Mouse (Mus musculus) cerebellum, adult 2 months (tissue): ENCODE measurements around the gene Iqgap2. TPM values are rescaled to one million over a fixed set of nuclear protein-coding genes. Genes with fewer than 3 reads are reported as not detected.

Experiments used
- DNase-seq, 2 experiments: peaks; one replicate each; pipeline ENCODE4 v3.0.0; 2021
- H3K27ac ChIP-seq: fragments of 200-500 bp; 2 replicates; pipeline ENCODE4 v1.5.1; 2012; ENCODE audit warnings: low read length, control low read depth, inconsistent platforms; ENCODE audit not compliant: insufficient read depth
- H3K27me3 ChIP-seq: fragments of 200-500 bp; 2 replicates; pipeline ENCODE4 v1.6.1; 2012; ENCODE audit warnings: inconsistent platforms, mild to moderate bottlenecking, low read length, moderate library complexity; ENCODE audit not compliant: control insufficient read depth, insufficient read depth
- H3K4me1 ChIP-seq: fragments of 200-500 bp; 2 replicates; pipeline ENCODE4 v1.6.1; 2011; ENCODE audit warnings: low read length; ENCODE audit not compliant: control insufficient read depth, insufficient read depth
- H3K4me3 ChIP-seq: fragments of 200-500 bp; replicated peaks from 2 replicates; pipeline ENCODE3; 2011; ENCODE audit warnings: mild to moderate bottlenecking, low read depth, low read length, control low read depth; ENCODE audit not compliant: insufficient read depth
- CTCF ChIP-seq: fragments of 200-500 bp; IDR thresholded peaks from 2 replicates; pipeline ENCODE4 v1.5.1; 2011; ENCODE audit warnings: low read depth, mild to moderate bottlenecking, control low read depth, low read length, moderate library complexity, borderline replicate concordance; ENCODE audit not compliant: insufficient read depth
- POLR2A ChIP-seq: fragments of 200-500 bp; IDR thresholded peaks from 2 replicates; pipeline ENCODE4 v1.6.1; 2011; ENCODE audit warnings: low read length, control low read depth, borderline replicate concordance; ENCODE audit not compliant: insufficient read depth
- WGBS: fragments of 180-500 bp; shearing (Covaris S2); methylation state at CpG from one replicate; pipeline ENCODE4 v1.1.7; 2018; 5-methylcytosine and 5-hydroxymethylcytosine counted together
- polyA plus RNA-seq: library from polyadenylated mRNA; depleted of rRNA; stranded (reverse); fragments of >200 nt; gene quantifications from 2 replicates; pipeline ENCODE4 v1.2.3, GENCODE M21; 2012

Gene Iqgap2
- polyA plus RNA-seq, 1 experiment: 1.3 TPM

DNA sequence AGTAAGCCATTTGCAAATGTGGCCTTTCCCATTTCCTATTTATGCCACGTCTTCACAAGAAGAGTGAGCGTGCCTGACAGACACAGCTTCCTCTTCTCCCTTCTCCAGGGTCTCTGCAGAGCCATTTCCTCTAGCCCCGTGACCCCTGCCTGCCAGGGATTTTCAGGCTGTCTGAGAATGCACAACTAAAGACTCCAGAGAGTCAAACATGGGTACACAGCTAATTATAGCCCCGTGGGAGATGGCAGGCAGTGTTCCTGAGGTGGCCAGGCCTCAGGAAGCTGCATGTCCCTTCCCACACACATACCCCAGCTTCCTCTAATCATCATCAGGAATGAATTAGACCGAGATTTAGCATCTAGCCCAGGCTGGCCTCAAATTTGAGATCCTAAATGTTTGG is 252.8 kb downstream of the Iqgap2 start:
- 52% methylated on average over 5 of the region's 5 CpGs for WGBS
- TF ChIP-seq POLR2A (no peak), CTCF (no peak)
- H3K4me3 ChIP-seq: no peak overlapping the region
- no peaks in the 10 kb centered on the region for H3K4me1 ChIP-seq
- H3K27ac ChIP-seq: no peak overlapping the region
- H3K27me3 ChIP-seq: peaks cover 1% of the 10 kb centered on the region; the same call in 1 of the 2 replicates
- DNase-seq: no peak

DNA sequence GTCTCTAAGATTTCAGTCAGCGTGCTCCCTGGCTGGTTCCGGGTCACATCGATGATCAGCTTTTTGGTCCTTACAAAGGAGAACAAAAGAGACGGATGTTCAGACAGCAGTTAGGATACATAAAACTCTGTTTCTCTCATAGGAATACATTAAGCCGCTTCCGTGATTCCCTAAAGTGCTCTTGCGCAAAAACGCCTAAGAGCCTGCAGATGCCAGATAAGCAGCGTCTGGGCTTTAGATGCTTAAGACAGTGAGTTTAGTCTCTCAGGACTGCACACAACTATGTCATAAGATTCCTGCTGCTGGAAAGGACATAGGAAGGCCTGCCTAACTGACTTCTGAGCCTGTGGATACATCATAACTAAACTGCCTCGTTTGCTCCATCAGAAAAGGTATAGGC is 254.0 kb downstream of the Iqgap2 start:
- Histone ChIP-seq H3K4me1 (no peaks in the 10 kb centered on the region), H3K27ac (no peak overlapping the region), H3K27me3 (peaks cover 1% of the 10 kb centered on the region; the same call in 1 of the 2 replicates), H3K4me3 (no peak overlapping the region)
- WGBS: 94% methylated on average over 10 of the region's 10 CpGs
- no peak for DNase-seq
- TF ChIP-seq POLR2A (no peak), CTCF (no peak)

DNA sequence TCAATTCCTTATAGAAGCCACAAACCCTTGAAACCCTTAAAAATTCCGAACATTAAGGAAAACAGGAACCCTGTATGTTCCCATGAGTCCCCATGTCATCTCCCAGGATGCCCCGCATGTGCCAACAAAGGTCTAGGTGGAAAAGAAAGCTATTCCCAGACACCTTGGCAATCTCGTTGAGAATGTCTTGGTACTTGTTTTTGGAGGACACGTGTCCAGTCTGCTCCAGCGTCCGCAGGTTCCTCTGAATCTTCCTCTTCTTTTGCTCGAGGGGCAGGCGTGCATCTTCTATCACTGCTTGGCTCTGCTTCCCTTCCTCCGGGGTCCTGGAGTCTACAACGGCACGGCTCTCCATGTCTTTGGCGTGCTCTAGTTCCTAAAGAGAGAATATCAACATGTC is 256.4 kb downstream of the Iqgap2 start:
- WGBS: 61% methylated on average over 12 of the region's 12 CpGs
- Histone ChIP-seq H3K4me3 (no peak overlapping the region), H3K27me3 (peaks cover 1% of the 10 kb centered on the region; the same call in 1 of the 2 replicates), H3K4me1 (no peaks in the 10 kb centered on the region), H3K27ac (no peak overlapping the region)
- no peak for DNase-seq
- TF ChIP-seq POLR2A (no peak), CTCF (no peak)

DNA sequence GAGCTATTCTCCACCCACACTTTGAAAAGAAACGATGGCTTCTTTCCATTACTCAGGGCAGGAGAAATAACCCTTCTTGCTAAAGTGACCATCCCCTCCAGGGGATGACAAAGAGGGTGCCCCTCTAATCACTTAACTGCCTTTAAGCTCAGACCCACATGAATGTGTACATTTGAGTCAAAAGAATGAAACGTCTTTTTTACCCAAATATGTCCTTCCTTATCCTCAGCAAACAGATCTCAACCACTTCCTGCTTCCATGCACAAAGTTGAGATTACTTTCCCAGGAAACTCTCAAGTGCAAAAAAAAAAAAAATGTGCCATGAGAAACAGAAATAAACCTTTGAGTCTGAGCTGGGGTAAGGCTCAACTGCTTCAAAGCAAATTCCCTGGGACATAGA is 257.3 kb downstream of the Iqgap2 start:
- Histone ChIP-seq H3K27me3 (no peaks in the 10 kb centered on the region), H3K4me3 (no peak overlapping the region), H3K27ac (no peak overlapping the region), H3K4me1 (no peaks in the 10 kb centered on the region)
- TF ChIP-seq CTCF (no peak), POLR2A (no peak)
- DNase-seq: no peak
- 82% methylated on average over 2 of the region's 2 CpGs for WGBS

DNA sequence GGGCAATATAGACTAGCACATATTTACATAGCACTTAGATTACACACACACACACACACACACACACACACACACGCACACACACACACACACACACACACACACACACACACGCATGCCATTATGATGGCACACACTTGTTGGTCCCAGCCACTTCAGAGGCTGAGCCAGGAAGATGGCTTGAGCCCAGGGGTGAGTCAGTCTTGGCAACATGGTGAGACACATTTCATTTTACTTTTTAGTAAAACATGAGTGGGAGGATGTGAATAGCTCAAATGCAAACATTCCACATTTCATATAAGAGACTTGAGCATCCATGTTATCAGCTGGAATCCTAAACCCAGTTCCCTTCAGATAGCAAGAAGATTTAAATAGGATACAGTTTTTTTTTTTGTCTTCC is 258.3 kb downstream of the Iqgap2 start:
- 74% methylated on average over 2 of the region's 2 CpGs for WGBS
- DNase-seq: no peak
- TF ChIP-seq POLR2A (no peak), CTCF (no peak)
- Histone ChIP-seq H3K27me3 (no peaks in the 10 kb centered on the region), H3K27ac (no peak overlapping the region), H3K4me3 (no peak overlapping the region), H3K4me1 (no peaks in the 10 kb centered on the region)

DNA sequence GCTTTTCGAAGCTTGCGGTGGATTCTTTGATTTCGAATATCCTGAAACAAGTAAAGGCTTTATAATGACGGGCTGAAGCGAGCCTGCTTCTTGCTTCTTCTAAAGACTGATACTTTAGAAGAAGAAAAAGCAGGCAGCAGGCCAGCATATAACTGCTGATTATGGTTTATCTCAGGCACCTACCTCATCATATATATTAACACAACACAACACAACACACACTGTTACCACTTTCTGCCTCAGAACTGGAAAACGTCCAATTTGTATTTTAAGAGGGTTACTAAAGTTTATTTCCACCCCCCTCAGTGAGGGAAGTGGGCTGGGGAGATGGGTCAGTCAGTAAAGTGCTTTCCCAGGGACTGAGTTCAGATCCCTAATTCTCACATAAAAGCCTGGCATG is 259.6 kb downstream of the Iqgap2 start:
- Histone ChIP-seq H3K27ac (no peak overlapping the region), H3K4me1 (no peaks in the 10 kb centered on the region), H3K4me3 (no peak overlapping the region), H3K27me3 (no peaks in the 10 kb centered on the region)
- no peak for TF ChIP-seq POLR2A
- WGBS: 93% methylated on average over 6 of the region's 6 CpGs
- DNase-seq: no peak

DNA sequence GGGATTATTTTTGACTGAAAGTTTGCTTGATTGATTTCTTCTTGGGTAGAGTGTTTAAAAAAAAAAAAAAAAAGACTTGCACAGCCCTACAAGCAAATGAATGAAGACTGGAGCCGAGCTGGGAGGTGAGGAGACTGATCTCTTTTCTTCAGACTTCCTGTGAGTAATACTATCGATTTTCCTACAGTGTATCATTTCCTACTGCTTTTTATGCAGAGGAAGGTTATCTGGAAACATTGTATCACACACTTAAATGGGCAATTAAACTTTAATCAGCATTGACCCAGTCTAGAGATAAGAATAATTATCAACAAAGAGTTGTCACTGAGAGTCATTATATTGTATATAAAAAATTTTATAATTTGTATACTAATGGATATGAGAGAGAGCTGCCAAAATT is 261.0 kb downstream of the Iqgap2 start:
- Histone ChIP-seq H3K4me1 (no peaks in the 10 kb centered on the region), H3K4me3 (no peak overlapping the region), H3K27ac (no peak overlapping the region), H3K27me3 (no peaks in the 10 kb centered on the region)
- TF ChIP-seq CTCF: no peak
- no peak for TF ChIP-seq POLR2A
- 78% methylated on average over 2 of the region's 2 CpGs for WGBS
- DNase-seq: no peak

DNA sequence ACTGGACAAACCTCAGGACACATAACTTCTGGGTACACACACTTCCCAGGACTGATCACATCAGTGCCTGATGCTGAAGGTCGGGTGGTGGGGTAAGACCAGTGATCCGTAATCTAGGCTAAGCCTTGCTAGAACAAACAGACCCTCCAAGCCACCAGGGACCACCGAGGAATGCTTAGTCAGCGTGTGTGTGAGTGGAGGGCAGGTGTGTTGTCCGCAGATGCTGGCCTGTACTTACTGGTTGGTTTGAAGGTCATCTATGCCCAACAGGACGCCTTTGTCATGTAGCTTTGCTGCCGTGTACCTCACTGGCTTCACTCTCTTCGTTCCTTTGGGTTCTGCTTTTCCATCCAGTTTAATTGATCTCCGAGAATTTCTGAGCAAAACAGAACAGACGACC is 262.0 kb downstream of the Iqgap2 start:
- Histone ChIP-seq H3K4me1 (no peaks in the 10 kb centered on the region), H3K27ac (no peak overlapping the region), H3K27me3 (no peaks in the 10 kb centered on the region), H3K4me3 (no peak overlapping the region)
- WGBS: 89% methylated on average over 10 of the region's 10 CpGs
- no peak for TF ChIP-seq POLR2A
- TF ChIP-seq CTCF: no peak
- no peak for DNase-seq
